Mouse (Mus musculus): ENCODE measurements around the gene Cenpu.

Cenpu gene

DNA sequence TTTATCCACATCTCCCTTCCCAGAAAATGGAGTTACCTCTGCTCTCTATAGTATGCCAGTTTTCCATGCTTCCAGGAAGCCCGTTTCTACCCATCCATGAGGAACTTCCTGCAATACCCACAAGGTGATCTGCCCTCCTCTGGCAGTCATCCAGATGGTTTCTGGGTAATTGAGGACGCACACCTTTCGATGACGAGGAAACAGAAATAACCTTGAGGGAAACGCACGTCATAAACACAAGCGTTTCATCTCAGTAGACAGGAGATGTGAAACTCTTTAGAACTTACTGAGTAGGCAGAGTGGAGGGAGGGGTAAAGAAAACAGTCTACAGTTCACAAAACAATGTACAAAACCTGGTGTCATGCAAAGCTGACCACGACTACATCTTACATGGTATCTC, 1.8 kb upstream of the Cenpu start:
- no peak for DNase-seq (ENCODE audit: low read depth, low spot score)

DNA sequence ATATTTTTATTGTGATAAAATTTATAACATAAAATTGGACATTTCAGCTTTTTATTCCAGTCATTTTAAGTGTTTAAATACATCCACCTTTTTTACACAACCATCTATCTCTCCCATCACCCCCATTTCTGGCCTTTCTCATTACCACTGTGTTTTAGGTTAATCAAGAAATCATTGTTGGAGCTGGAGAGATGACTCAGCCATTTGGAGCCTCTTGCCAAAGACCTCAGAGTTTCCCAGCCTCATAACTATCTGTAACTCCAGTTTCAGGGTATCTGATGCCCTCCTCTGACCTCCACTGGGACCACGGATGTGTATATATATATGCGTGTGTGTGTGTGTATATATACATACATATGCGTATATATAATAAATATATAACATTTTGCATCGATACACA, 799 bp upstream of the Cenpu start:
- DNase-seq (ENCODE audit: low read depth, low spot score) = no peak

DNA sequence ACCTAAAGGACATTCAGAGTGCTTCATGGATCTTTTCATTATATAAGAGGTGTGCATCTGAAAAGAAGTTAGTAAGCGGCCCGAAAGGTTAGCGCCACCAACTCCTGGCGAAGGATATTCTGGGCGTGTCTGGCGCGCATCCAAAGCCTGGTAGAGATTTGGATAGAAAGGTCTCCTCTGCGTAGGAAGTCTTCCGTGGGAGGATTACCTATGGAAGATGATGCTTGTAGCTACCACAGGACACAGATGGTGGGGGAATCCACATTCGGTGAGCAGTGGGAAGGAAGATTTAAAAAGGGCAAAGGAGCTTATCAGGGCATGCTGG, 575 bp downstream of the Cenpu start:
- DNase-seq (ENCODE audit: low read depth, low spot score) = no peak

DNA sequence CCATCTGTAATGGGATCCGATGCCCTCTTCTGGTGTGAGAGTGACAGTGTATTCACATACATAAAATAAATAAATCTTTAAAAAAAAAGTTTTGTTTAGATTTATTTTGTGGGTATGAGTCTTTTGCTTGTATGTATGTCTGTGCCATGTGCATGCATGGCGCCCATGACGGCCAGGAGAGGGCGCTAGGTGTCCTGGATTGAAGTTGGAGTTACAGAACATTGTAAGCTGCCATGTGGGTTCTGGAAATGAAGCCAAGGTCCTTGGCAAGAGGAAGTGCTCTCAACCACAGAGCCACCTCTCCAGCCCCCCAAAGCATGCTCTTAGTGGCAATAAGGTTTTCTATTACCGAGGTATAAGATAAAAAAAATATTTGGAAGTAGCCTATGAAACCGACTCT, 7.6 kb downstream of the Cenpu start:
- DNase-seq (ENCODE audit: low read depth, low spot score) = no peak

DNA sequence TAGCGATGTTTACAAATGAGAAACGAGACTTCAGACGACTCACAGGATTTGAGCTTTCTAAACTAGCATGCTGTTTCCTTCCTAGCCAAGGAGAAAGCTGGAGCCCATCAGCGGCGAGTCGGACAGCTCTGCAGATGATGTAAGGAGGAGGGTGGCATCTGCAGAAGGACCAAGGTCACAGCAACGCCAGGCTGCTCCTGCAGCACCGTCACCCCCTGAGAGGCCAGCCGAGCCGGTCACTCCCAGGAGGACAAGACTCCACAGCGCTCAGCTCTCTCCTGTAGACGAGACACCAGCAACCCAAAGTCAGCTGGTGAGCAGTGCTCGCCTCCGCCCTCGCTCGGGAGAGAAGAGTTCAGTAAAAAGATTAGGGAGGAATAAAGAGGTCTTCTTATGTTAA, 10.5 kb downstream of the Cenpu start:
- no peak for DNase-seq (ENCODE audit: low read depth, low spot score)

DNA sequence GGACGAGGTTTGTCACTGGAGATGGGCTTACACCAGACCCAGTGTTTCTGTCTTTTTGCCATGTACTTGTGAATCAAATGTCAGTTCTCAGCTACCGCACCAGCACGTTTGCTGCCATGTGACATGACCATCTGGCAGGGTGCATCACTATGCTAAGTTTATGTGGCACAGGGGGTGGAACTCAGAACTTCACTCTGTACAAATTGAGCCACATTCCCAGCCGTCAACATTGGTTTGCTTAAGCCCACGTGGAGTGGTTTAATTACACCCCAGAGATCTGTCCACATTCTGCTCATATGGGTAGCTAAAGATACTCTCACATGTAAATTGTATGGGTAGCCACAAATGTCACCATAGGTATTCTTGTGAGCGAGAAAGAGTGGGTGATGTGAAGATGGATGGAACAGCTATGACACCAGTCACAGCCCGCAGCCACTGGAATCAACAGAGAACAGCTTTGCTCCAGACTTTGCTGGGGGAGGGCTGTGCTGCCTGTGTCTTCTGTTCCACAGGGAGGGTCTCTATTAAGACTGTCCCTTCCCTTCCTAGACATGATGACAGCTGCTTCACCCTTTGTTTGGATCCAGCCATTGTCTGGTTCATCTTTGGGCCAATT, 15.2 kb downstream of the Cenpu start:
- DNase-seq (ENCODE audit: low read depth, low spot score) = no peak

DNA sequence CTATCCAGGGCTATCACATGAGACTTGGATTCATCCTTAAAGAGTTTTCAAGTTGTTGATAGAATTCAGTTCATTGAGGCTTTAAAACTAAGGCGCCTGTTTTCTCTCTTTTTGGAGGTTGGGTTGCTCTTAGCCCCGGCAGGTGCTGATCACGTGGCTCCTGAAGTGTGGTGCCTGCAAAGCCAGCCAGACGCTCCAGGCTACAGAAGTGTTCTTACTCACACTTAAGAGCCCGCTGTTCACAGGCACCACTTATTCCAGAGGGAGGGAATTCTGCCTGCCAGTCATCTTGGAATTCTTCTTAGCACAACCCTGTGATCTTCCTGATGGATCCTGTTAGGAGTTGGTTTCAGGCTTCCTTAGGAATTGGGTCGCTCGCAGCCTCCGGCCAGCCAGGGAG, 16.1 kb downstream of the Cenpu start:
- no peak for DNase-seq (ENCODE audit: low read depth, low spot score)

DNA sequence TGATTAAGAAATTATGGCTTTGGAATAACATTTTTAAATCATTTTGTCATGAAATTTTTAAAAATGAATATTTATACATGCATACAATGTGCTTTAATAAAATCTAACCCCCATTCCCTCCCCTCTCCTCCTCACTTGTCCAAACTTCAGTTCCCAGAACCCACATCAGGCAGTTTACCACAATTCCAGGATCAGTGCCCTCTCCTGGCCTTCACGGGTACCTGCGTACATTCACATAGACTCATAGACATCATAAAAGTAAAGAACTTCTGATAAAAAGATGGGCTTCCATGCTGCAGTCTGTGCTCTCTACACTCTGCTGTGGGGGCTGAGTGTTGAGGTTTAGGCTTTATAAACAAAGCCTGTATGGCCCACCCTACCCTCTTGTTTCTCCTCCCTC, 17.1 kb downstream of the Cenpu start:
- DNase-seq (ENCODE audit: low read depth, low spot score) = no peak

DNA sequence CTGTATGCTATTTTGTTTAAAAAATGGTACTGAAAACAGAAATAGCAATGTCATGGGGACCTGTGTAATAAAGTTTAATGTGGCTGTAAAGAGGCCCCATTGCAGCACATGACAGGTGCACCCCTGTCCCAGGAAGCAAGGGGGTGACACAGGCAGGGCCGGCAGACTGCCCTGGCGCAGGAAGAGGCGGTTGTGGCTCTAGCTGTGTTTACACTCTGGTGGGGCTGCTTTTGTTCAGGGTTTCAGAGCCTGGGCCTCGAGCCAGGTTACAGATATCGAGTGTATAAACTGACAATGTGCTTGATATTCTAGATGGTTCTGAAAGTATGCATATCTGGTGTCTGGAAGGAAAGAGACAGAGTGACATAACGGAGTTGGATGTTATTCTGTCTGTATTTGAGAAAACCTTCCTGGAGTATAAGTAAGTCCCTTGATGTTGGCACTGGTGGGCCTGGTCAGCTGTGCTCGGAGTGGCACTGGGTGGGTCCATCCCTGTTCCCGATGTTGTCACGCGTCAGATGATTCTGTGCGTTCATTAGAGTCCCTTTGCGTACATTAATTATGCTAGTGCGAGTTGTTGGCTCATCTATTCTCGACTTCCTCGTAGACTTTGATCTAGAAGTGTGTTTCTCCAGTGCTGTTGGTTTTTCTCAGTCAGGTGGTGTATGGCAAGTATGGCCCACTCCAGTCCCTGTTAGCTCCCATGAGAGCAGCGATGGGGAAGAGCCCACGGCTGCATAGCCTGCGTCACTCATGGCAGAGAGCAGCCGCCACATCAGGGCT, 18.0 kb downstream of the Cenpu start:
- DNase-seq (ENCODE audit: low read depth, low spot score) = no peak

DNA sequence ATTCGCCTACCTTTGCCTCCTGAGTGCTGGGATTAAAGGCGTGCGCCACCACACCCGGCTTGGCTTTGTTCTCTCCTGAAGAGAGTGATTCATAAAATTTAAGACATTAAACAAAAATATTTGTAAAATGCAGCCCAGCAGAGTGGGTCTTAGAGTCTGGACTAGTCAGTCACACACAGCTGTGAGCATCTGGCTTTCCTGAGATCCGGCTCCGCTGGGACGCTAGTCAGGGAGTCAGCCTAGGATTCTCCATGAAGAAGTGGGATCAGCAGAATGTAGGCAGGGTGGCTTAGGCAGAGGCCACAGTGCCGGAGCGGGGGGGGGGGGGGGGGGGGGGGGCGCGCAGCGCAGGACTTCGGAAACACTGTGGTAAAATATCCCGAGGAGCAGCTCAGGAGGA, 18.8 kb downstream of the Cenpu start:
- no peak for DNase-seq (ENCODE audit: low read depth, low spot score)

DNA sequence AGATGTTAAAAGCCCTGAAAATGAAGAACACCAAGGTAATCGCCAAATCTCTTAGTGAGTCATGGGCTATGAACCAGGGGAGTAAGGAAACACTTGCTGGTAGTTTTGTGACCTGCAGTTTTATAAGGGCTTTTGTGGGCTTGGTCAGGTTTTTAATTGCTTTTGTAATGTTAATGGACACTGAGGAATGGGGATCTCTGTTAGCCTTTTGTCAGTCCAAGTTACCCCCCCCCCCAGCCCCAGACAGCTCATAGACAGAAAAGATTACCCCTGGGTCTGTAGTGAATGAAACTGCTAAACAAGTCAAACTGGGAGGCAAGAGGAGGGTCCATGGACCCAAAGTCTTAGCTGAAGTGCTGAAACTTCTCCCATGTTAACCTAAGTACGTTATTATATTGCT, 21.6 kb downstream of the Cenpu start:
- DNase-seq (ENCODE audit: low read depth, low spot score) = no peak

DNA sequence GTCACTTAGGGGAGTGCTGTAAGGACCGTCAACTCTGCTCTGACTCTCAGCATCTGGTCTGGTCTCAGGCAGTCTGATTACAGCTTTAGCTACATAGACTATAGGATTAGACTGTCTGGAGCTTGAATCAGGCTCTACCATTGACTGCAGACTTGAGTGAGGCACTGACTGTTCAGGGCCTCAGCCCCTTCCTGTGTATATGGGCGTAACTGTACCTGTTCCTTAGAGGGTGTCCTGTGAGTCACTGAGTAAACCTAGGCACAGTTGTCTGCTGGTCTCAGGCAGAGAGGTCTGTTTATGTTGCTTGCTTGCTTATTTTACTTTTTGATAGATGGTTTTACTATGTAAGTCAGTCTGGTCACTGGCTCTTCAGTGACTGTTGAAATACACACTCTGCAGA, 22.1 kb downstream of the Cenpu start:
- no peak for DNase-seq (ENCODE audit: low read depth, low spot score)

DNA sequence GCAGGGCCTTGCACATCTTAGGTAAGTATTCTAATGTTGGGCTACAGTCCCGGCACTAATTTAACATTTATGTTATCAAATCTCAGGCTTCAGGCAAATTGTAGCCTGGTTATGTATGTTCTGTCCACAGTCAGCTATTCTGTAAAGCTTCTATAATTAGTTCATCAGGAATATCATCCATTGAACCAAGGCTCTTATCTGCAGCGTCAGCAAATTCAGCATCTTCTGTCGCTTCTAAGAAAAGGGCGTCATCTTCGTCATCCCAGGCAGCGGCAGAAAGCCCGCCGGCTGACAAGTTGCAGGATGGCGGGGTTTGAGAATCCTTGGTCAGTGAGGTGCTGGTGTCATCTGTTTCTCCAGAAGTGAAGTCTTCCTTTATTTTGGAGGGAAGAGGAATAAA, 27.0 kb downstream of the Cenpu start:
- no peak for DNase-seq (ENCODE audit: low read depth, low spot score)

DNA sequence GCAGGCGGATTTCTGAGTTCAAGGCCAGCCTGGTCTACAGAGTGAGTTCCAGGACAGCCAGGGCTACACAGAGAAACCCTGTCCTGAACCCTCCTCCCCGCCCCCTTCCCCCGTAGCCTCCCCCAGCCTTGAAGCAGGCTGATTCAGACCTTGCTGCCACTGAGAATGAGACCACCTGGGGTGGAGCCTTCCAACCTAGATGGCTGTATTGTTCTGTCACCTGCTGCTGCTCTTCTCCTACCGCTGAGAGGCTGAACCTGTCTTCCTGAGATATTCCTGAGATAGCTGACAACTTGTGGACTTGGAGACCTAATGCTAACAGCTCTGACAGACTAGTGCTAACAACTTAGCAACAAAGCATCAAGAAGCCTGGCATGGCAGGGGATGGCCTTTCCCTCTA, 32.5 kb downstream of the Cenpu start:
- DNase-seq (ENCODE audit: low read depth, low spot score) = peak; percentile 13

DNA sequence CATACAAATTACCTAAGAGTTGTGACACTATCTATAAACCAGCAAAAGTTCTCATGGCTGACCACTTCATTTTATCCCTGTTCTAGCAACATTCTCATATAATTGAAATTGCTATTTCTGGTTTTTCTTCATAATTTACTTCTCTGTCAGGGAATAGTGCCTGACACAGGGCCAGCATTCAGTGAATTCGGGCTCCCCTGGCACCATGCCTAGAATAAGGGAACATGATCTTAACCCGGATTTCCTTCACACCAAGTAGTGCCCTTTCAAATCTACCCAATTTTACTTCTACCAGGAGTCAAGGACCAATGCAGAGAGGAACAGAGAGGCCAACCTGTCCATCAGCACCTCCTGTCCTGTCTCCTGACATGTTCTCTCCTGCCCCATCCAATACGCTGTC, 33.7 kb downstream of the Cenpu start:
- no peak for DNase-seq (ENCODE audit: low read depth, low spot score)

DNA sequence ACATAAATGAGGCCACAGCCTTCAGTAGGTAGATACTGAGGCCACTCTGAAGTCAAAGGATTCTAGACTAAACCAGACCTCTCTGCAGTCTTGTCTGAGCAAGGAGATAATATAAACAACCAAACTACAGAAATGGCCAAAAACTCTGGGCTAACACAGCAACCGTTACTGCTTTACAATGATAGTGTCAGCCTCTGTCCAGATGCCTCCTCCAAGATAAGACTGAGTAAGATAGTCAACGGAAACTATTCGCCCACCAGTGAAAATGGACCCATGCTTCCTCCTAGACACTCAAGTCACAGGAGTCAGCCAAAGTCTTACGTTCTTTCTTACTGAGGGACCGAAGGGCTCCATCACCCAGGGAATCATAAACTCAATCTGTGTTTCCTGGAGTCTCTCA, 36.1 kb downstream of the Cenpu start:
- no peak for DNase-seq (ENCODE audit: low read depth, low spot score)

DNA sequence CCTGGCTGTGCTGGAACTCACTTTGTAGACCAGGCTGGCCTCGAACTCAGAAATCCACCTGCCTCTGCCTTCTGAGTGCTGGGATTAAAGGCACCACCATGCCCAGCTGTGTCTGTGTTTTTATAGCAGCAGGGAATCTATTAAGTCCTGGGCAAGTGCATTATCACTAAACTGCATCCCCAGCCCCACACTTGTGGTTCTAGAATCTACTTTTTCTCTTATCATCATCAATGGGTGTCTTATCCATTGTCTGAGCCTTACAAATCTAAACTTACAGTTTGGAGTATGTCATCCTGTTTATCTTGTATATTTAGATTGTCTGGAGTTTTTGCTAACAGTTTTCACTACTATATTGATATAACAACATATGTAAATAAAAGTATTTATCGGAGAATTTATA, 36.8 kb downstream of the Cenpu start:
- no peak for DNase-seq (ENCODE audit: low read depth, low spot score)

DNA sequence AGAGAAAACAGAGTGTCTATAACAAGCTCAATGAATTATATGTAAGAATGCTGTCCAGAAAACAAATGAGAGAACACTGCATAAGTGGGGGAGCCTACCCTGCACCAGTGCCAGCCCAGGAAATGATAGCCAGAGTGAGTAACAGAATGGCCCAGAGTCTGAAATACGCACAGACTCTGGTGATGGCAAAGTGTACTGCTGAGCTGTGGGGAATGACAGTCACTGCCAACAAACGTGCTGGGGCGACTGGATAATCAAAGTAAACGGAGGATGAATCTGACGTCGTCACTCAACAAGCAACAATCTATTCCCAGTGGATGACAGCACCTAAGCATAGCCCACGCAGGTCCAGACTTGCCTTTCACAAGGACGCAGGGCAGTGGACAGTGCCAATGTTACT, 41.2 kb downstream of the Cenpu start:
- DNase-seq (ENCODE audit: low read depth, low spot score) = no peak

DNA sequence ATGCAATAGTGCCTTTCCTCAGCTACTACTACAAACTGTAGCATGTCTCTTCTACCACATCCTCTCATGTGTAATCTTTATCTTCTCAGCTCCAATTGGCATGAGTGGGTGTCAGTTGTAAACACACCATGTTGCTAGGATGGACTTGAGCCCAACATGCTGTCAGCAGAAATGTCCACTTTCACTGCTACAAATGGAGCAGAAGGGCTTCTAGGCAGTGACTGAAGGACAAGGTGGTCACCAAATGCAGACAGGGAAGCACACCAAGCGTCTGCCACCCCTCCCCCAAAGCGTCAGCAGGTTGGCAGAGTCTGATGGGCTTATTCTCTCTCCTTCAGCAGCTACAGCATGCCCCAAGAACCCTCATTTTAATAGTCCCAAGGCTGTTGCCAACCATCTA, 41.9 kb downstream of the Cenpu start:
- DNase-seq (ENCODE audit: low read depth, low spot score) = no peak

DNA sequence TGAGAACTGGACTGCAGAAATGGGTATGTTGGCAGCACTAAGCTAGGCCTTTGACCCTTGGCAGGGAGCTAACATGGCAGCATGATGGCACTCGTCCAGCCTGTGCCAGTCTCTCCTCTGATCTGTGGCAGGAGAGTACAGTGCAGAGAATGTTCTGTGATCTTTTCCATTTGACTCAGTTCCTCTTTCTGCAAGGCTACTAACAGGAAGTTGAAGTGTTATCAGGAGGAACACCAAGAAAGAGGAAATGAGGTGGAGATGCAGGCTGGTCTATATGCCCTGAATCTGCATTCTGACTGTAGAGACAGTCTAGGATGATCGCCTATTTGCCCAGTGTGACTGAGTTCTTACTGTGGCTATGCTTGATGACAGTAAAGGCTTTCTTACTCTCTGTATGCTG, 43.8 kb downstream of the Cenpu start:
- DNase-seq (ENCODE audit: low read depth, low spot score) = no peak

DNA sequence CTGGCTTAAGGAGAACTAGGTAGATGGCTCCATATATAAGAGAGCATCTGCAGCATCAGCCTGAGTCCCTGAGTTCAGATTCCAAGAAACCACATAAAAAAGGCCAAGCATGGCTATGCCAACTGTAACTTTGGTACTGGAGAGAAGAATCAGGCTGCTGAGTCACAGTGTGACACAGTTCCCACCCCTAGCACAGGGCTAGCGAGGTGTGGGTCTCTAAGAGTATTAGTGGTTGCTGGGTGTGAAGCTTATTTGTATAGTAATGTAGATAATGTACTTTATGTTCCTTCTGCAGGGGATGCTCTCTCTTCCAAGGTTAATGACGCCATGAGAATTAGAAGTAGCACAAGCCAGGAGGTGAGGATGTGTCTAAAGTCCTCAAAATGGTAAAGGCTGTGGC, 44.7 kb downstream of the Cenpu start:
- DNase-seq (ENCODE audit: low read depth, low spot score) = no peak

DNA sequence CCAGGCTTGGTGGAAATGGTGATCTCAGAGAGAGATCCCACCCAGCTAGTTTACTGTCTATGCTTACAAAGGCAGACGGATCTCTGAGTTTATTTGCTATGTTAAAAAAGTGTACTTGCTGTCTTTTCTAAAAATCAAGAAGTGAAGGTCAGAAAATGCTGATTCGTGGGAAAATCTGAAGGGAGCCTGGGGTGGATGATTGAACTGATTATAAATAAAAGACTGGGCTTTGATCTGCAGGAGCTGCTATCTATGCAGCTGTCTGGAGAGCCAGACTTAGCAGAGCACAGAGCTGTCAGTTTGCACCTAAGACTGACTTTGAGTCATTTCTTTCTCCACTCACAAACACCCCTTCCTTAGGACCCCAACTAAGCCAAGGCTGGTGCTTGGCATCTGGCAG, 45.6 kb downstream of the Cenpu start:
- DNase-seq (ENCODE audit: low read depth, low spot score) = no peak

DNA sequence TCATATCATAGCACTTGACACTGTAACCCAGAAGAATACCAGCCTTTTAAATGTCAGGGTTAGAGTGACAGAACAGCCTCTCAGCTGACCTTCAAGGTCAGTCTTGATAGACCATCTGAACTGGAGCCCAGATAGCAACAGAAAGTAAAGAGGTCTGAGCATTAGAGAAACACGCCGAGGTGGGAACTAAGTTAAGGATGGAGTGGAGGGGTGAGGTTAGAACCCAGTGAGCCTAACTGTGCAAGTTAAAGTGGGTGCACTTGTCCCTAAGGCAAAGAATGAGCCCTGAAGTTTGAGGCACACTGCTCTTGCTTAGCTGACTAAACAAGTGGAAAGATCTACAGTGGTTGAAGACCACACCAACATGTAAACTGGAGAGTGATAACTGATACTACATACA, 46.3 kb downstream of the Cenpu start:
- DNase-seq (ENCODE audit: low read depth, low spot score) = no peak

DNA sequence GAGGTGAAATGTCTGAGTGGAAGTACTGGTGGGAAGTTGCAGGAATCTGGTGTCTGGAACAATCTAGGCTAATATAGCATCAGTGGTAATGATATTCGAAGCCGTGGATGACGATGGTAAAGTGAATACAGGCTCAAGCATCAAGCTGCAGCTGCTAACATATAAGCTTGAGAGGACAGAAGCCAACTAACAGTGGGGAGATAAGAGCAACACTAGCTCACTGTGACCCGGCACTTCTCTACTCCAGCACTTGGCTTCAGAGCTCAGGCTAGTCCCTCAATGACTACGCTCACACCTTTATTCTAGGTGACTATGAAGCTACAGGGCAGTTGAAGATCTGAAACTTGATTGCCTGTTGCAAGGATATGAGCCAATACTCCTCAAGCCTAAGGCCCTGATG, 46.9 kb downstream of the Cenpu start:
- DNase-seq (ENCODE audit: low read depth, low spot score) = no peak

Data from WW6 (cell line).